Mouse (Mus musculus) embryonic facial prominence, embryonic 15.5 days (tissue): ENCODE data around the gene Hipk2. TPM values are rescaled to one million over a fixed set of nuclear protein-coding genes. Genes with fewer than 3 reads are reported as not detected.

Source experiments
- ATAC-seq: fragments of 200-750 bp; cut with Nextera tagmentation; 2 replicates; pipeline ENCODE4 v1.8.0; 2017; ENCODE audit warnings: low read depth, moderate TSS enrichment; ENCODE audit not compliant: insufficient number of reproducible peaks, low FRiP score, low TSS enrichment
- H3K27ac ChIP-seq: fragments of 300-500 bp; sonication (generic); replicated peaks from 2 replicates; pipeline ENCODE4 v1.5.1; 2015; ENCODE audit warnings: mild to moderate bottlenecking, inconsistent platforms
- H3K27me3 ChIP-seq: fragments of 300-500 bp; sonication (generic); 2 replicates; pipeline ENCODE4 v1.6.1; 2015; ENCODE audit warnings: inconsistent platforms
- H3K36me3 ChIP-seq: fragments of 300-500 bp; sonication (generic); 2 replicates; pipeline ENCODE4 v1.6.1; 2015; ENCODE audit warnings: mild to moderate bottlenecking, inconsistent platforms
- H3K4me1 ChIP-seq: fragments of 300-500 bp; sonication (generic); 2 replicates; pipeline ENCODE4 v1.6.1; 2015; ENCODE audit warnings: inconsistent platforms
- H3K4me2 ChIP-seq: fragments of 300-500 bp; sonication (generic); replicated peaks from 2 replicates; pipeline ENCODE4 v1.6.1; 2015; ENCODE audit warnings: mild to moderate bottlenecking, inconsistent platforms
- H3K4me3 ChIP-seq: fragments of 300-500 bp; sonication (generic); replicated peaks from 2 replicates; pipeline ENCODE4 v1.5.1; 2015; ENCODE audit warnings: mild to moderate bottlenecking, inconsistent platforms
- H3K9ac ChIP-seq: fragments of 300-500 bp; sonication (generic); 2 replicates; pipeline ENCODE4 v1.6.1; 2015; ENCODE audit warnings: inconsistent platforms
- H3K9me3 ChIP-seq: fragments of 300-500 bp; sonication (generic); replicated peaks from 2 replicates; pipeline ENCODE4 v1.6.1; 2016; ENCODE audit warnings: inconsistent platforms
- WGBS: fragments of 180-500 bp; shearing (Covaris S2); methylation state at CpG from one replicate; pipeline ENCODE4 v1.1.7; 2015; 5-methylcytosine and 5-hydroxymethylcytosine counted together
- polyA plus RNA-seq: library from polyadenylated mRNA; unstranded; fragments of >200 nt; fragmentation: Nextera tagmentation; extraction: Ambion mirVana; gene quantifications from 2 replicates; pipeline ENCODE4 v1.2.1, GENCODE M21; 2015

Hipk2 gene
- polyA plus RNA-seq, result 13.5 and 13.9 TPM in 2 replicates

GRCm38 (mm10) chr6:38876071-38876911 is at the start of gene Hipk2:
Hipk2 (minus strand) TSS chr6:38876165.
- Histone ChIP-seq H3K9me3 (no peaks in the 10 kb centered on the region), H3K4me2 (peak within 1 kb of the TSS; percentile 70), H3K4me1 (peaks cover 14% of the 10 kb centered on the region), H3K9ac (peak within 1 kb of the TSS; percentile 97), H3K27ac (peak within 1 kb of the TSS; percentile 94), H3K36me3 (no peaks in the 10 kb centered on the region), H3K4me3 (peak within 1 kb of the TSS; percentile 96), H3K27me3 (no peaks in the 10 kb centered on the region)
- WGBS, result under 1% methylated on average over 79 of the region's 108 CpGs
- peak; percentile 90 for ATAC-seq

DNA sequence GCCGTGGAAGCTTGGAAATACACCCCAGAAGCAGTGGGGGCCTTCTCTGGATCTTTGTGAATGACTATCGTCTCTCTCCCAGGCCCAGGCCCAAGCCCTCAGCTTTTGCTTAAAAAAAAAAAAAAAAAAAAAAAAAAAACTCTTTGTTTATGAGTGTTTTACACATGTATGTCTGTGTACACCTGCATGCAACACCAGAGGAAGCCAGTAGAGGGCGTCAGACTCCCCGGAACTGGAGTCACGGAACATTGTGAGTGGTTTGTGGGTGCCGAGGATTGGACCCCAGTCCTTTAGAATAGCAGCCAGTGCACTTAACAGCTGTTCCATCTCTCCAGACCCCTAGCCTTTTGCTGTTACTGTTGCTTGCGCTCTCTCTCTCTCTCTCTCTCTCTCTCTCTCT is 49.8 kb upstream of the Hipk2 start:
- no peaks in the 10 kb centered on the region for H3K9me3 ChIP-seq
- ATAC-seq, result no peak

DNA sequence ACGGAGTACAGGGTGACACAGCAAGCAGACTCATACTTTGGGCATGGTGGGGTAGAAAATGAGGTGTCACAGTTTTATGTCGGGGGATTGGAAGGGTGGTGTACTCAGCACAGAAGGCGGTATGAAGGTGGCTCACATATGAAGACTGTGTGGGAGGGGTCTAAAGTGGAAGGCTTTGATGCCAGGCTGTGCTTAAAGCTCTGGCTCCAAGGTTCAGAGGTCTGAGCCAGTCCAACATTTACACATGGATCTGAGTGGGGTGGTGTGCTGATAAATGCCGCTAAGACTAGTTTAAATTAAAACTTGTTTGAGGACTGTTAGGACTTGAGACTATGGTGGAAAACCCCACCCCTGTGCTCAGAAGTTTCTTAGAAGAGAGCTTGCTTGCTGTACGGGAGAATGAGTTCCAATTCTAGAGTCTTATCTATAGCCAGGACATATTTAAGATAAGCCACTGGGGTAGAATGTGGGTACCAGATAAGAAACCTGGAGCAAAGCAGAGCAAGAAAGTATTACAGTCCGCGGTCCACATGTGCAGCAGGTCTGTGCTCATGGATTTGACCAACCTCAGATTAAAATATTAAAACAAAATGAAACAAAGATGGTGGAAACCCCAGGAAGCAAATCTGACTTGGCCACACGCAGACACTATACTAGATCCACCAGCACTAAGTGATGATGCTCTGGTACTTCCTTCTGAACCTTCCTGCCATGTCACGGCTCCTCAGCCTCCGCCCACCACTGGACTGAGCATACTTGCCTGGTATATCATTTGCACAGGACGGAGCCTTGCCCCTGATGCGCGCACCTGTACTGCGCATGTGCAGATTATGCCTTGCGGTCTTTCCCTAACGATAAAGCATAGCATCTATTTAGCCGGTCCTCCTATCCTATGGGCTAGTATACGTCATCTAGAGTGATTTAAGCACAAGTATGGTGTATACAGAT is 48.2 kb upstream of the Hipk2 start:
- H3K36me3 ChIP-seq, result no peaks in the 10 kb centered on the region
- no peak for ATAC-seq
- H3K4me1 ChIP-seq, result no peaks in the 10 kb centered on the region
- no peak overlapping the region for H3K9ac ChIP-seq
- H3K27ac ChIP-seq, result no peak overlapping the region
- no peak overlapping the region for H3K4me2 ChIP-seq
- 88% methylated on average over 18 of the region's 18 CpGs for WGBS
- H3K4me3 ChIP-seq, result no peak overlapping the region
- no peaks in the 10 kb centered on the region for H3K9me3 ChIP-seq
- no peaks in the 10 kb centered on the region for H3K27me3 ChIP-seq

More for the DNA sequence above, 49.8 kb upstream of the Hipk2 start:
- Histone ChIP-seq H3K27me3 (no peaks in the 10 kb centered on the region), H3K4me1 (no peaks in the 10 kb centered on the region), H3K27ac (no peak overlapping the region), H3K4me2 (peak overlapping the region; percentile 34), H3K9ac (no peak overlapping the region), H3K36me3 (no peaks in the 10 kb centered on the region), H3K4me3 (peak overlapping the region; percentile 16)
- 52% methylated on average over 7 of the region's 7 CpGs for WGBS

DNA sequence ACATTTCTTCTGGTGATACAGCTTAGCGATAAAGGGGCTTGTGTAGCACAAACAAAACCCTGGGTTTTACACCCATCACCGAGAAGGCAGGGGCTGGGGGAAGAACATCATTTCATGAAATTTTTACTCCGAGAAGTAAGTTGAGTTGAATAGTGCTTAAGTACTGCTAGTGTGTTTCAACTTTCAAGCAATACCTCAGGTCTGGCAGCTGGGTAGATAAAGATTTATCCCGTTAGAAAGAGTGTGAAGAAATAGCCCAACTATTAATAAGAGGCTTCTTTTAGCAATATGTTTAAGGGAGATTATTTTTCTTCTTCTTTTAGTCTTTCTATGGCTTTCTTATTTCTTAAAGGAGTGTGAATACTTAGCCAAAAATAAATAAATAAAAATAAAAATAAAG is 47.5 kb upstream of the Hipk2 start:
- H3K27ac ChIP-seq, result no peak overlapping the region
- no peak for ATAC-seq
- H3K36me3 ChIP-seq, result no peaks in the 10 kb centered on the region
- no peaks in the 10 kb centered on the region for H3K4me1 ChIP-seq
- H3K27me3 ChIP-seq, result no peaks in the 10 kb centered on the region
- no peak overlapping the region for H3K9ac ChIP-seq
- H3K9me3 ChIP-seq, result no peaks in the 10 kb centered on the region
- H3K4me3 ChIP-seq, result no peak overlapping the region
- WGBS, result 84% methylated on average over 4 of the region's 4 CpGs
- H3K4me2 ChIP-seq, result no peak overlapping the region

GRCm38 (mm10) chr6:38922517-38922916 is 46.6 kb upstream of the Hipk2 start:
- H3K4me3 ChIP-seq, result no peak overlapping the region
- no peaks in the 10 kb centered on the region for H3K36me3 ChIP-seq
- H3K27ac ChIP-seq, result no peak overlapping the region
- 60% methylated on average over 2 of the region's 2 CpGs for WGBS
- H3K4me2 ChIP-seq, result no peak overlapping the region
- H3K9me3 ChIP-seq, result no peaks in the 10 kb centered on the region
- H3K27me3 ChIP-seq, result no peaks in the 10 kb centered on the region
- H3K9ac ChIP-seq, result no peak overlapping the region
- H3K4me1 ChIP-seq, result no peaks in the 10 kb centered on the region
- no peak for ATAC-seq

DNA sequence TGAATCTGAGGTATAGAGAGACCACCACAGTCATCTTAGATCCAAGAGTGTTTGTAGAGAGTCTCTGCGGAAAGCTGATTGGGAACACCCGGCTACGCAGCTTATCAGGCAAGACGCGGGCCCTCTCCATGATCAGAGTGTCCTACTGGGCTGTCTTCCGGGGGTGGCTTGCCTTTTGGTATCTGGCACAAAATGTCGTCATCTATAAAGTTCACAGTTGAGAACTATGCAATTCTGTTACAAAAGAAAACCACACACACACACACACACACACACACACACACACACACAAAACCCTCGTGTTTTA is 45.8 kb upstream of the Hipk2 start:
- WGBS, result 91% methylated on average over 8 of the region's 8 CpGs
- Histone ChIP-seq H3K36me3 (no peaks in the 10 kb centered on the region), H3K27ac (no peak overlapping the region)

GRCm38 (mm10) chr6:38921095-38921809 is 45.3 kb upstream of the Hipk2 start:
- peak; percentile 24; the same call in 1 of the 2 replicates for ATAC-seq
- H3K4me1 ChIP-seq, result no peaks in the 10 kb centered on the region
- whole genome bisulfite sequencing, result 80% methylated on average over 17 of the region's 17 CpGs

More for the DNA sequence above, 45.8 kb upstream of the Hipk2 start:
- no peak overlapping the region for H3K4me2 ChIP-seq
- no peaks in the 10 kb centered on the region for H3K9me3 ChIP-seq
- no peak overlapping the region for H3K4me3 ChIP-seq
- H3K9ac ChIP-seq, result no peak overlapping the region
- no peaks in the 10 kb centered on the region for H3K4me1 ChIP-seq
- H3K27me3 ChIP-seq, result no peaks in the 10 kb centered on the region
- ATAC-seq, result no peak

GRCm38 (mm10) chr6:38920141-38920540 is 44.2 kb upstream of the Hipk2 start:
- H3K27me3 ChIP-seq, result no peaks in the 10 kb centered on the region
- H3K4me1 ChIP-seq, result 0 out of 2 replicates have a peak, but pooled peaks cover 2% of the 10 kb centered on the region
- no peak overlapping the region for H3K4me2 ChIP-seq
- no peak for ATAC-seq
- no peaks in the 10 kb centered on the region for H3K9me3 ChIP-seq
- WGBS, result 80% methylated on average over 6 of the region's 6 CpGs
- no peak overlapping the region for H3K27ac ChIP-seq
- H3K36me3 ChIP-seq, result no peaks in the 10 kb centered on the region
- no peak overlapping the region for H3K4me3 ChIP-seq
- no peak overlapping the region for H3K9ac ChIP-seq

More at GRCm38 (mm10) chr6:38921095-38921809, 45.3 kb upstream of the Hipk2 start:
- Histone ChIP-seq H3K27me3 (no peaks in the 10 kb centered on the region), H3K9ac (no peak overlapping the region), H3K4me2 (no peak overlapping the region), H3K9me3 (no peaks in the 10 kb centered on the region), H3K36me3 (no peaks in the 10 kb centered on the region), H3K27ac (no peak overlapping the region), H3K4me3 (no peak overlapping the region)

GRCm38 (mm10) chr6:38919135-38919740 is 43.3 kb upstream of the Hipk2 start:
- Histone ChIP-seq H3K4me2 (no peak overlapping the region), H3K4me3 (no peak overlapping the region), H3K27ac (no peak overlapping the region), H3K27me3 (no peaks in the 10 kb centered on the region), H3K4me1 (0 out of 2 replicates have a peak, but pooled peaks cover 2% of the 10 kb centered on the region), H3K36me3 (no peaks in the 10 kb centered on the region), H3K9me3 (no peaks in the 10 kb centered on the region), H3K9ac (no peak overlapping the region)
- WGBS, result 80% methylated on average over 14 of the region's 14 CpGs
- ATAC-seq, result no peak

- no peaks in the 10 kb centered on the region for H3K27me3 ChIP-seq
- ATAC-seq, result no peak
- no peaks in the 10 kb centered on the region for H3K36me3 ChIP-seq
- H3K4me2 ChIP-seq, result no peak overlapping the region
- no peak overlapping the region for H3K9ac ChIP-seq
- no peak overlapping the region for H3K27ac ChIP-seq
- 90% methylated on average over 4 of the region's 4 CpGs for WGBS
- no peaks in the 10 kb centered on the region for H3K9me3 ChIP-seq
- 0 out of 2 replicates have a peak, but pooled peaks cover 3% of the 10 kb centered on the region for H3K4me1 ChIP-seq
- H3K4me3 ChIP-seq, result no peak overlapping the region
Observed at GRCm38 (mm10) chr6:38918728-38919127, 42.8 kb upstream of the Hipk2 start.
